Mouse (Mus musculus): Measurements from ENCODE around the gene Vps51.

The Vps51 gene

GRCm38 (mm10) chr19:6079983-6080480, 3.0 kb upstream of the Vps51 start, which contains the start of gene Tmem262:
Gene Tmem262, plus strand, starts transcription at chr19:6080033.
- no peak for DNase-seq (ENCODE audit: low spot score)

GRCm38 (mm10) chr19:6073889-6074288, 3.1 kb downstream of the Vps51 start:
- DNase-seq (ENCODE audit: low spot score): no peak

- no peak for DNase-seq (ENCODE audit: low spot score)
Observed at GRCm38 (mm10) chr19:6071261-6071660, 5.8 kb downstream of the Vps51 start.

- no peak for DNase-seq (ENCODE audit: low spot score)
Observed at GRCm38 (mm10) chr19:6070571-6071250, 6.3 kb downstream of the Vps51 start.

- no peak for DNase-seq (ENCODE audit: low spot score)
Observed at GRCm38 (mm10) chr19:6069851-6070250, 7.2 kb downstream of the Vps51 start.

- DNase-seq (ENCODE audit: low spot score): no peak
Observed at GRCm38 (mm10) chr19:6068951-6069350, 8.1 kb downstream of the Vps51 start.

GRCm38 (mm10) chr19:6067724-6068415, 9.2 kb downstream of the Vps51 start, which contains the start of gene Tm7sf2:
Gene Tm7sf2, minus strand, starts transcription at chr19:6068373.
- DNase-seq (ENCODE audit: low spot score): peak; percentile 87

- peak; percentile 83 for DNase-seq (ENCODE audit: low spot score)
Observed at GRCm38 (mm10) chr19:6067011-6067723, 9.9 kb downstream of the Vps51 start.

GRCm38 (mm10) chr19:6066571-6066970, 10.5 kb downstream of the Vps51 start:
- no peak for DNase-seq (ENCODE audit: low spot score)

GRCm38 (mm10) chr19:6063081-6063480, 13.9 kb downstream of the Vps51 start:
- DNase-seq (ENCODE audit: low spot score): no peak

GRCm38 (mm10) chr19:6062418-6062817, 14.6 kb downstream of the Vps51 start:
- no peak for DNase-seq (ENCODE audit: low spot score)

GRCm38 (mm10) chr19:6061641-6062302, 15.3 kb downstream of the Vps51 start:
- no peak for DNase-seq (ENCODE audit: low spot score)

- peak; percentile 94 for DNase-seq (ENCODE audit: low spot score)
Observed at GRCm38 (mm10) chr19:6061021-6061533, 16.0 kb downstream of the Vps51 start, which contains the start of gene Znhit2. Gene Znhit2, plus strand, starts transcription at chr19:6061192.

GRCm38 (mm10) chr19:6058966-6059365, 18.1 kb downstream of the Vps51 start:
- no peak for DNase-seq (ENCODE audit: low spot score)

GRCm38 (mm10) chr19:6058513-6058912, 18.5 kb downstream of the Vps51 start:
- no peak for DNase-seq (ENCODE audit: low spot score)

GRCm38 (mm10) chr19:6057313-6058096, 19.5 kb downstream of the Vps51 start, which contains the start of the genes Mrpl49 and Fau:
Gene Mrpl49, minus strand, starts transcription at chr19:6057785.
Gene Fau, plus strand, starts transcription at chr19:6057844.
- peak; percentile 99 for DNase-seq (ENCODE audit: low spot score)

- DNase-seq (ENCODE audit: low spot score): no peak
Observed at GRCm38 (mm10) chr19:6056696-6057095, 20.3 kb downstream of the Vps51 start.

GRCm38 (mm10) chr19:6054296-6054695, 22.7 kb downstream of the Vps51 start:
- DNase-seq (ENCODE audit: low spot score): no peak

- no peak for DNase-seq (ENCODE audit: low spot score)
Observed at GRCm38 (mm10) chr19:6052516-6052915, 24.5 kb downstream of the Vps51 start.

GRCm38 (mm10) chr19:6048681-6049410, 28.2 kb downstream of the Vps51 start:
- no peak for DNase-seq (ENCODE audit: low spot score)
